Mouse (Mus musculus): ENCODE data around the gene Vrk2.

GRCm38 (mm10) chr11:26597145-26597544 is 3.3 kb upstream of the Vrk2 start:
- TF ChIP-seq USF1 (IDR thresholded peaks at IDR 0.05; ENCODE audit: low read depth) (no peak), CTCF (IDR thresholded peaks at IDR 0.05; ENCODE audit: control insufficient read depth, insufficient read depth, insufficient read length) (no peak), MYOD1 (IDR thresholded peaks at IDR 0.05; ENCODE audit: control insufficient read depth, insufficient read length, low read depth) (no peak), CEBPB (IDR thresholded peaks at IDR 0.05; ENCODE audit: low read depth) (no peak), MYOG (IDR thresholded peaks at IDR 0.05; ENCODE audit: control insufficient read depth, extremely low read depth, insufficient read length) (no peak), MAX (IDR thresholded peaks at IDR 0.05) (no peak), FOSL1 (IDR thresholded peaks at IDR 0.05; ENCODE audit: insufficient read depth, low read length, poor library complexity, severe bottlenecking) (no peak)

Data from C2C12 (cell line).